Mouse (Mus musculus) mouse embryonic stem cell (cell line): Measurements from ENCODE around the gene Ankrd11.

ENCODE experiments used
- in situ Hi-C, 2 experiments: fragments of 300-500 bp; cut with MboI; formaldehyde crosslinking; loops; 1 replicate in 1 of 2; 3 replicates in 1 of 2; pipeline ENCODE4 v1.14.3; 2019 to 2020; ENCODE audit warnings: low sequenced_read_pairs in 2 of 2, low pct_unique_long_range_greater_than_20kb in 1 of 2, mixed read lengths in 1 of 2; ENCODE audit not compliant: unreplicated experiment in 1 of 2

Gene Ankrd11

DNA sequence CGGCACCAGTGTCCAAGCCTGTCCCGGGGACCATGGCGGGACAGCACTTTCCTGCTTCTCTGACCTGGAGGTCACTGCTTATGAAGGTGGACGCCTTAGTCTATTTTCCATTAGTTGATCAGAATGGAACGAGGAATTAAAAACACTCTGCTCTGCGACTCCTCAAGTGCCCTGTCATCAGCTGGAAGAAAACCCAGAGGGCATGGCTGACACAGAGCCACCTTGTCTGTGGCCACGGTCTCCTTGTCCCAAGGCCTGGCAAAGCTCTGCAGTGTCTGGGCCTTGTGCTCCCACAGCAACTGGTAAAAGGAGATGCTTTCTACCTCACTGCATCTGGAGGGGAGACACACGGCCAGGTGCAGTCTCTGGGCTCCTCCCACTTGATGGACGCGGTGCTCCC, 158.4 kb downstream of the Ankrd11 start:
- in situ Hi-C loops = no loop called here

DNA sequence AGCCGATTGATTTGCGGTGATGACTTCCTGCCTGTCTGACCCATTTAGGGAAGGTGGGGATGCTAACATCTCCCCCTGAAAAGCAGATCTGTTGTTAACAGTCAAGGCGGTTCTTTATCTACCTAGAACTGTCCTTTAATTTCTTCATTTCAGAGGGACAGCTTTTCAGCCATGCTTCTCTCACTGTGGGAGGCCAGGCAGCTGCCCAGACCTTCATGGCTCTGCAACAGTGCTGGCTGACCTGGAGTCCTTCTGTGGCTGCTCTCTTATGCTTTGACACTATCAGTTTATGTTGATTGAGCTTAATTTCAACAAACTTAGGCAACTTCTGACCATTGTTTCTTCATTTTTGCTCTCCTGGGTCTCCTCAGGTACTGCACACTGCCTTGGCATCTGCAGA, 161.8 kb downstream of the Ankrd11 start:
- in situ Hi-C loops = no loop called here

DNA sequence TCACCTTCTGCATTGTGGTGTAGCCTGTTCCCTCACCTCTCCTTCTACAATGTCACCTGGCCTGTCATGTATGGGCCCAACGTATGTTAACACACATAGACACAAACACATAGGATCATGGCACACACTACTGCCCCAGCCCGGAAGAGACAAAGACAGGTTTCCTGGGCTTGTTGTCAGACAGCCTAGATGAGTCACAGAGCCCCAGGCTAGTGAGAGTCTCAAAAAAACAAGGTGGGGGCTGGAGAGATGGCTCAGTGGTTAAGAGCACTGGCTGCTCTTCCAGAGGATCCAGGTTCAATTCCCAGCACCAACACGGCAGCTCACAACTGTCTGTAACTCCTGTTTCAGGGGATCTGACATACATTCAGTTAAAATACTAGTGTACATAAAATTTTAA, 163.8 kb downstream of the Ankrd11 start:
- in situ Hi-C loops = no loop called here

DNA sequence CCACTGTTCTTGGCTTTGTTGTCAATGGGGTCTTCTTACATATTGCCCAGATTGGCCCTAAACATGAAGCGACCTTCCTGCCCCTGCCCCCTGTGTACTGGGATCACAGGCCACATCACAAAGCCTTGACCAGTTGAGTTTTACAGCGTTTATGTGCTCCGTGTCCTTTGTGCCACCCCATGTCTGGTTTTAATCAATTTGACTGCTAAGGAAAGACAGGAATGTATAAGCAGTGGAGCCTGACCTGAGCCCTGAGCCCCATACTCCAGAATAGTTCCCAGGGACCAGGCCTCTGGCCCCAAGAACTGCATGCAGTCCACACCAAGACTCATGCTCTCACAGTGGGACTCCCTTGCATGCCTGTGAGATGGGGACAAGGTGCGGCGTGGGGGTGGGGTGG, 166.9 kb downstream of the Ankrd11 start:
- in situ Hi-C loops = no loop called here

DNA sequence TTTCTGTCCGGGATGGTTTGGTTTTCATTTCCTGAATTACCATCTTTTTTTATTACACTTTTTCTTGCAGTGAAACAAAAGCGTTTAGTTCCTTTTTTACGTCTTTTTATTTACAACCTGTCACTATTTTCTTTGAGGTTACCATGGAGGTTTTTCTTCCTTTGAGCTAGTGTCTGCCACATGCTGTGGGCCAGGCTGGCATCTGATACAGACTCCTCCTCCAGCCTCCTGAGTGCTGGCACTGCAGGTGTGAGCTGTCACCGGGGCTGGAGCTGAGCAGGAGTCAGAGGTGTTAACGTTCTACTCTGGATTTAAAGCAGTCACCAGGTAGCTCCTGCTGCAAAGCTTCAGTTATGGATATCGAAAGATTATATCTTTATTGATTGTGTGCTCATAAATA, 168.9 kb downstream of the Ankrd11 start:
- in situ Hi-C loops = no loop called here

DNA sequence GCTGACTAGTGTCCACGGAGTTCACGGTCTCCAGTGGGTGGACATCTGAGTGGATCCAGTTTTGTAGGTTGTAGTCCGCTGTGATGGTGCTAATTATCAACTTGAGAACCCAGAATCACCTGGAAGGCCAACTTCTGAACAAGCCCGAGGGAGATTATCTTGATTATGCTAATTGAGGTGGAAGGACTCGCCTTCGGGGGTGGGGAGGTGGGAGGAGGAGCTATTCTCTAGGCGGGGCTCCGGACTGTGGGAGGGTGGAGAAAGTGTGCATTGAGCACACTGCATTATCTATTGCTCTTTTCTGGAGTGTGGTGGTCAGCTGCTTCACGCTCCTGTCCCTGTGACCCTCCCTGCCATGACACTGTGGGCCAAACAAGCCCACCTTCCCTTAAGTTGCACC, 170.4 kb downstream of the Ankrd11 start:
- in situ Hi-C loops = no loop called here

DNA sequence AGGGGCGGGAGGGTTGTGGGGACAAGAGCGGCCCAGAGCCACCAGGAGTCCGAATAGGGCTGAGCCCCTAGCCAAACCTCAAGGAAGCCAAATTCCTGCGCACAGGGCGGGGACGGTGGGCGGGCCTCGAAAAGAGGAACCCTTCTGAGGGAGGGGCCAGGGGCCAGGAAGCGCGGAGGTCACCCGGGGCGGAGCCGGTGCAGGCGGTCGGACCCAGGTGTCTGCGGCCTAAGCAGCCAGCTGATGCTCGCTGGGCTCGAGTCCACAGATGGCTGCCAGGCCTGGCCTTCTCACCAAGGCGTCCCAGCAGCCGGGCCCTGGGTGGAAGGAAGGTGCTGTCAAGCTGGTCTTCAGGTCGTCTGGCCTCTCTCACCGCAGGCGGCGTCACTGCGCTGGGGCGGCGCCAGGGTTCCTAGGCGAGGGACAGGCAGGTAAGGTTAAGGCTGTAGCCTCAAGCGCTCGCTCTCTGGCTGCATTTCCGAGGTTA, 171.7 kb downstream of the Ankrd11 start:
- in situ Hi-C loops = no loop called here

DNA sequence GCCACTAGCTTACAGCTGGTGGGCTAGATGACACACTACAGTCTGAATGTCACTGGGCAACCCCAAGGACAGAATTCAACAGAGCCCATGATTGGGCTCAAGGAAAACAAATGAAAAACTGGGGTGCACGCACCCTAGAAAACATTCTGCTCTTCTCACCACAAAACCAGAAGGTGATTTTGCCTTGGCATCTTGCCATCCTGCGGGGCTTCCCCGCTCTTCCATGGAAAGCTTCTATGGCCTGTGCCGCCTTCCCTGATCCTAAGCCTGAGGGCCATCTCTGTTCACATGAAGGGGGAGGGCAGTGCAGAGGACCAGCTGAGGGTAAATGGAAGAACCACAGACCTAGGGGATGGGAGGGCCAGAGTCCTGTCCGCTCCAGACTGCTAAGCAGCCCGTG, 174.1 kb downstream of the Ankrd11 start:
- in situ Hi-C loops = no loop called here

DNA sequence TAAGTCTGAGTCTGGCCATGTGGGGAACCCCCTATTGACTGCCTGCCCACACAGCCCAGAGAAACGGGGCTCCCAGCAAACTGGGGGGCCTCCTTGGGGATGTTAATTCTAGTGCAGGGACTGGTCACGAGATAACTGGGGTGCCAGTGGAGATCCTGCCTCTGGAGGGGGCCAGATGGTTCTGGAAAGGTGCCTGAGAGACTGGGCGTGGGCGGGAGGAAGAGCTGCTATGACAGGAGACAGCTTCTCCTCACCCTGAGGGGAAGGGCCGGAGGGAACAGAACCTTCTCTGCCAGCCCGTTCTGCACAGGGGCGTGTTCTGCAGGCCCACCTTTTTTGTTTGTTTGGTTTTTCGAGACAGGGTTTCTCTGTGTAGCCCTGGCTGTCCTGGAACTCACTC, 175.8 kb downstream of the Ankrd11 start:
- in situ Hi-C loops = no loop called here

DNA sequence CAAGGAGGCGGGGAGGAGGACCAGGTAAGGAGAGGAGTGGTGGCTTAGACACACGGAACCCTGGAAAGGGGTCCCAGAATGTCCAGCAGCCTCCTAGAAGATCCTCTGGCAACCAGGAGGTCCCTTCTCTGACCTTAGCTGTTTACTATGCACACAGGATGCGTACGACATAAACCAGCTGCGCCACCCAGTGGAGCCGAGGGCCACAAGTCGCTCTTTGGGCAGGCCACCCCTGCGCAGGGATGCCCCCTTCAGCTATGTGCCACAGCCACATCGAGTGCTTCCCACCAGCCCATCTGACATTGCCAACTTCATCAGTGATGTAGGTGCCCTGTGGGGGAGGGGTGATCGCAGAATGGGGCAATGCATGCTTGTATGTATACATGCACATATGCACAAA, 176.6 kb downstream of the Ankrd11 start:
- in situ Hi-C loops = no loop called here

DNA sequence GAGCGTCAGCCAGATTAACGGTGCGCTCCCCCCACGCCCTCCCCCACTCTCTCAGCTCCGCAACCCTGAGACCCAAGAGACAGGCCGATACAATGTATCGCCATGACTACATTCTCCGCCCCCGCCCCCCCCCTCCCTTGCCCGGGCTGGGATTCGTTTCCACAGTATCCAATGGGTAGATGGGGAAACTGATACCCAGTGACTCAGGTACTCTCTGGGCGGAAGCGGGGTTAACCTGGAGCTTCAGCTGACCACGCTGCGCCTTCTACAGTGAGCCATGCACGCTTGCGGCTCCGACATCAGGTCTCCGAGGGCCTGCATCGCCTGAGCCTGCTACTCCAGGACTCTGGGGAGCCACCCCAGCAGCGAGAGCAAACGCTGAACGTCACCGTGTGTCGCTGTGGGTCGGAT, 177.4 kb downstream of the Ankrd11 start:
- in situ Hi-C loops = no loop called here

DNA sequence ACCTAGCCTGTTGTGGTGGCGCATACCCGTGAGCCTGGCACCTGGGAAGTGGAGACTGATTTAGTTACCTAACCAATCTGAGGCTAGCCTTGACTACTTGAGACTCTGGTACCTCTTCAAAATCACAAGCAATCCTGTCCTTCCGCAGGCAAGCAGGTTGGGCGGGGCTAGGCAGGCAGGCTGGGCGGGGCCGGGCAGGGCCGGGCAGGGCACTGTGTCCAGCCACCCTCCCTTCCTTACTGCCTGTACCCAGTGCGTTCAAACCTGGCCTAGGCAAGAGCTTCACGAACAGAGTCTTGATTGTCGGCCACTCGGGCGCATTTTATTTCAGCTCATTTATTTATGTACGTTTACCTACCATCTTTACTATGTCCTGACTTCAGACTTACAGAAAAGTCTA, 182.2 kb downstream of the Ankrd11 start:
- in situ Hi-C loops = no loop called here

DNA sequence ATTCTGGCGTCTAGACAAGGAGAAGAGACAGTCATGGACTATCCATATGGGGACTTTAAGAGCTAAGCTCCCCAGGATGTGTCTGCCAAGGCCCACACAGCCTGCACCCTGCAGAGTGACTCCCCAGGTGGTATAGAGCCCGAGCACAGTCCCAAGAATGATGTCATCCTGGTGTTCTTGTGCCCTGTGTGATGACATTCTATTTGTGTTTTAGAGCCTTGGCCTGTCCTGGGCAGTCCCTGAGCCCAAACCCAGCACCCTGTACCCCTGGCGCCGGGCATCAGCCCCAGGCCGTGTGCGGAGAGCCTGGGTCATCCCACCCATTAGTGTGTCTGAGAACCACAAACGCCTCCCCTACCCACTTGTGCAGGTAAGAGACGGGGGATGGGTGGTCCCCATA, 185.8 kb downstream of the Ankrd11 start:
- in situ Hi-C loops = no loop called here

DNA sequence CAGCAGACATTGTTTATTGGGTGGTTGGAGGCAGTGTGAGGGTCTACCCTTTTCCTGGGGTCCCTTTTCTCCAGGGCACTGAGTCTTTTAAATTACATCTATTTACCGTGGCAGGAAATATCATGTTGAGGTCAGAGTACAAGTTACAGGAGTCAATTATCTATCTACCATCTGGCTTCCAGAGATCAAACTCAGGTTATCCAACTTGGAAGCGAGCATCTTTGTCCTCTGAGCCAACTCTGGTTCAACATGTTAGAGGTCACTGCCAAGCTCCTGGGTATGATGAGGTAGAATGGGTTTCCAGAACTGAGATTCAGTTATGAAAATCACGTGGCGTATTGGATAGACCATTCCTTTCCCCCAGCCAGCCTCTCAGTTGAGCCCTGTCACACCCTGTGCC, 187.0 kb downstream of the Ankrd11 start:
- in situ Hi-C loops = no loop called here

DNA sequence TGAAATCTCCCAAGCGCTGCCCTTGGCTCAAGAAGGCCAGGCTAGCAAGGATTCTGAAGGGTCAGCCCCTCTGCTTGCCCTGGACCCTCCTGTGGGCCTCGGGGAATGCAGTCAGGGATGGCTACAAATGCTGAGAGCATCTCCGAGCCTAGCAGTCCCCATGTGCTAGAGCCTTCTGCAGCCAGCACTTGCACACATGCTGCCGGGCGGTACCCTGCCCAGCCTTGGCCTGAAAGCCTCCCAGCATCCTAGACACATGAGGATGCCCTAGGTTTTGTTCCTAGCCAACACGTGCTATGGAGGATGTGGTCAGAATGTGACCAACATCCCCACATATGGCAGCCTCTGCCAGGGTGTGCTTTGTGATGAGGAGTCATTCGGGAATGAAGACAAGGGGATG, 187.7 kb downstream of the Ankrd11 start:
- in situ Hi-C loops = no loop called here

DNA sequence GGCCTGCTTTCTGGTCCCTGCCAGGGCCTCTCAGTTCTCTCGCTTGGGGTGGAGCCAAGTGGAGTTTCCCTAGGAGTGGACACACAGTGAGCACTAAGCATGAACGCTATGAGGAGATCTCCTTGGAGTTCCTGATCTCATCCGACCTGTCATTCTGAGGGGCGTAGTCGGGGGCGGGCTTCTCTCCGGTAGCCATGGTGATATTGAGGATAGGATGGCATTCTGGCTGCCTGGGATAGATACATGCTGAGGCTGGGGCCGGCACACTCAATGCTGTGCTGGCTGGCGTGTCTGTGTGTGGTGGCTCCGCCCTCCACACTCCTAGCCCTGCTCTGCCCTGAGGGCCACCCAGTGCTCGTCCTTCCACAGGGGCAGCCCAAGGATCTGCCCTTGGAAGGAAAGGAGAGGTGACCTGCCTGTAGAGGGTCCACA, 188.7 kb downstream of the Ankrd11 start:
- in situ Hi-C loops = no loop called here

DNA sequence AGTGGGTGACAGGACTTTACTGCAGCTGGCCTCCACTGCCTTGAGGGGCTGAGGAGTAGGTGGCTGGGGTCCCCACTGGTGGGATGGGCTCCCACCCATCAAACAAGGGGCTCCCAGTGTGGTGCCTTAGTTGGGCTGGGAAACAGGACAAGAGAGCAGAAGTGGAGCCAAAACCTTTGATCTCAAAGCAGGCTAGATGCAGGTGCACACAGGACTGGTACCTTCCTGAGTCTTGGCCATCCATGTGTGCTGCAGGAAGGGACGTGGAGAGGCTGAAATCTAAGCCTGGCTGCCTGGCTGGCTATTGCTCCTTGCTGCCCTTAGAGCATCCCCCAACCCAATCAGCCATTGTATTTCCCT, 189.6 kb downstream of the Ankrd11 start:
- in situ Hi-C loops = no loop called here

DNA sequence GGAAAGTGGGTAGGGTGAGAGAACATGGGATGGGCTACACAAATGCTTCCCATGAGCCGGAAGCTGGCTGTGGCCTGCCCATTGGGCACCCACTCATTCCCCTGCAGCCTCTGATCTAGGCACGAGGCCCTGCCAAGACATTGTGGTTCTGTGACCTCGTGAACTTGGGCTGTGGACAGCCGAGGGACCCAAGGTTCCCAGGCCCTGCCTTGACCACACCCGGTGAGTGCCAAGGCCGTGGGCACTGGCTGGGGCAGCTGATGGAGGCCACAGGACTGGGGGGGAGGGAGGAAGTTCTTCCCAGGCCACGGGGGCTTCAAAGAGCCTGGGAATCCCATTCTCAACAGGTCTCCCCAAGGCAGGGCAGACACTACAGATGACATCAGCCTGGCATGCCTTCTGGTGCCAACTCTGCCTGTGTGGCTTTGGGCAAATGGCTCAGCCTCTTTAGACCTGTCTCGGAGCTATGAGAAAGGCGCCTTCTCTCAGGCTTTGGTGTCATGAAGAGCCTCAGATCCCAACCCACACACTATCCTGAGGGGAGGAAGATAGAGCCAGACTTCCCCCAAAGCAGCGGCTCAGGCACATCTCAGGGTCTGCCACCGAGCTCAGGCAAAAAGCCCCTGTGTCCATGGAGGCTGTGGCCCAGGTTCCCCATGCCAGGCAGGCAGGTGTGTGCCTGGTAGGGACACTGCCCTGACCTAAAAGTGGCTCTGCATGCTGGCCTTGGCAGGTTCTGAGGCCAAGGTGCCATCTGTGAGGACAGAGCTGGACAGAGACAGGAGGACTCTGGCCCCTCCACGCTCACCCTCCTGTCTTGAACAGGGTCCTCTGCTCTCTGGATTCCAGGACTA, 190.2 kb downstream of the Ankrd11 start:
- in situ Hi-C loops = no loop called here

DNA sequence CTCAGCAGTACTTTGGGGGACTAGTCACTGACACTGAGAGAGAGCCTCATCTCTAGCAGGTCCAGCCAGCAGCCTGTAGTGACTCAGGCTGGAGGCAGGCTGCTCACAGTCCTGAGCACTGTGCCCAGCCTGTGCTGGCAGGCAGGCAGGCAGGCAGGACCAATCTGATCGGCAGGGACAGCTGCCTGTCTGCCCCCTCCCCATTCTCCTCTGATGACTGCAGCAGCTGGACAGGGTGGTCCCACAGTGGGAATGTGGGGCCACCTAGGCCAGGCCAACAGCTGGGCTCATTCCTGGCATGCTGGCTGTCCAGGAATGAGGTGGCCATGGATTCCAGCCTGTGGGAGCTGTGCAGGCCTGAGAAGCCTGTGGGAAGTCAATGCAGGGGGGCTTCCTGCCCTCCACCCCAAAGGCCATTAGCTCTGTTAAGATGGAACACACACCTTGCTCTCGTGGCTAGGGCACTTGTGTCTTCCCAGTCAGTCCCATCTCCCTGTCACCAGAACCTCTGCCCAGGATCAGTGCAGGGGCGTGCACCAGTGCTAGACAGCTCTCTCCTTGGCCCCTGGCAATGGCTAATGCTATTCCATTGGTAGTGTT, 191.3 kb downstream of the Ankrd11 start:
- in situ Hi-C loops = no loop called here
